Mouse (Mus musculus): Measurements from ENCODE around the gene Vmn1r12.
"Not testable (repeated sequence)": the region's sequence is repeated elsewhere in the genome, so short reads cannot be mapped to it uniquely, and the experiment has no call there.

Gene Vmn1r12

GRCm38 (mm10) chr6:57156619-57157018 lies at the start of gene Vmn1r12:
Gene Vmn1r12 (plus strand): TSS chr6:57156919.
- DNase-seq (ENCODE audit: low spot score) = no peak

DNA sequence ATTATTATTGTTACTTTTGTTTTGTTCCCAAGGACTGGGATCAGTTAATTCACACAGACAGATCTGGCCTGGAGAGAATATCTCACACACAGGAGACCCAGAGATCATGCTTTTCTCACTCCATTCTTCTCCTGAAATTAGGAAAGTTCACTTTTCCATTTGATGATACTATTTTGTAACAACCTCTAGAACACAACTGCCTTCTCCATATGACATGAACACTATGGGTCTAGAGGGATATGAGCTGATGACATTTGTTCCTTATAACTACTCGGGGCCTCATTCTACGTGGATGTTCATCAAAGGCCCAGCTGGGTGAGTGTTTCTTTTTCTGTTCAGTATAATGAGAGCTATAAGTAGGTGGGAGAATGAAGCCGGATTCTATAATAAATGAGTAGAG lies 47.6 kb upstream of the Vmn1r12 start, which contains the start of gene Vmn1r10:
TSS of gene Vmn1r10 (plus strand) at position 301 of the 400 bp plus-strand sequence.
- DNase-seq (ENCODE audit: low spot score) = no peak

GRCm38 (mm10) chr6:57133155-57133554 lies 23.6 kb upstream of the Vmn1r12 start, which contains the start of gene Vmn1r11:
Gene Vmn1r11 (plus strand): TSS chr6:57133455.
- no peak for DNase-seq (ENCODE audit: low spot score)

GRCm38 (mm10) chr6:57190016-57190415 lies 33.3 kb downstream of the Vmn1r12 start:
- not testable (repeated sequence) for DNase-seq (ENCODE audit: low spot score)

DNA sequence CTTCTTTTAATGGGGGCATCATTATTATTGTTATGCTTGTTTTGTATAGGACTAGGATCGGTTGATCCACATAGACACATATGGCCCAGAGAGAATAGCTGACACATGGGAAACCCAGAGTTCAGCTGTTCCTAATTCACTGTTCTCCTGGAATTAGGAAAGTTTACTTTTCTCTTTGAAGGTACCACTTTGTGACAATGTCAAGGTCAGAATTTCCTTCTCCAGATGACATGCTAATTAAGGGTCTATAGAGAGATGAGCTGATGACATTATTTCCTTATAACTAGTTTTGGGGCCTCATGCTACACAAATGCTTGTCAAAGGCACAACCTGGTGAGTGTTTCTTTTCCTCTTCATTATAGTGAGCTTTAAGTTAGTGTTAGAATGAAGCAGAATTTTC lies 46.3 kb downstream of the Vmn1r12 start, which contains the start of gene Vmn1r13:
TSS of gene Vmn1r13 (plus strand) at position 301 of the 400 bp plus-strand sequence.
- not testable (repeated sequence) for DNase-seq (ENCODE audit: low spot score)

Data from MN1 (cell line).